Mouse (Mus musculus): ENCODE measurements at regions not wholly inside any gene's neighbourhood (a gene's known extent, or its start where the extent isn't known, plus 50 kb on each side); places are given as distances from the start of the nearest gene placed in this dataset.

GRCm38 (mm10) chr14:25206855-25207254 is 252.1 kb upstream of the Zmiz1 start:
- Histone ChIP-seq H3K27ac (ENCODE audit: low read length) (no peak overlapping the region), H3K4me2 (ENCODE audit: low read depth, low read length) (no peak overlapping the region), H3K27me3 (ENCODE audit: control insufficient read depth, insufficient read depth, low read depth, low read length) (no peaks in the 10 kb centered on the region), H3K36me3 (ENCODE audit: control insufficient read depth, insufficient read depth) (no peaks in the 10 kb centered on the region), H3K9ac (ENCODE audit: low read depth, low read length) (no peak overlapping the region), H3K9me3 (replicated peaks; ENCODE audit: control insufficient read depth, low read length) (no peaks in the 10 kb centered on the region), H3K4me3 (ENCODE audit: low read depth, low read length) (no peak overlapping the region), H3K4me1 (ENCODE audit: control insufficient read depth, low read depth, low read length) (no peaks in the 10 kb centered on the region)
- ATAC-seq (ENCODE audit: low read depth) = no peak
- WGBS (ENCODE audit: insufficient replicate concordance) = 62% methylated on average over 4 of the region's 4 CpGs

- no peaks in the 10 kb centered on the region for H3K4me1 ChIP-seq (ENCODE audit: control insufficient read depth, low read depth, low read length)
- no peak overlapping the region for H3K4me2 ChIP-seq (ENCODE audit: low read depth, low read length)
- no peak overlapping the region for H3K4me3 ChIP-seq (ENCODE audit: low read depth, low read length)
- H3K9ac ChIP-seq (ENCODE audit: low read depth, low read length) = no peak overlapping the region
- ATAC-seq (ENCODE audit: low read depth) = no peak
- no peaks in the 10 kb centered on the region for H3K27me3 ChIP-seq (ENCODE audit: control insufficient read depth, insufficient read depth, low read depth, low read length)
- H3K27ac ChIP-seq (ENCODE audit: low read length) = no peak overlapping the region
- no peaks in the 10 kb centered on the region for H3K9me3 ChIP-seq (replicated peaks; ENCODE audit: control insufficient read depth, low read length)
- no peaks in the 10 kb centered on the region for H3K36me3 ChIP-seq (ENCODE audit: control insufficient read depth, insufficient read depth)
- 58% methylated on average over 5 of the region's 5 CpGs for WGBS (ENCODE audit: insufficient replicate concordance)
Observed at GRCm38 (mm10) chr14:25207422-25207821, 251.6 kb upstream of the Zmiz1 start.

GRCm38 (mm10) chr14:25208221-25209056 is 250.5 kb upstream of the Zmiz1 start:
- WGBS (ENCODE audit: insufficient replicate concordance) = 53% methylated on average over 9 of the region's 9 CpGs
- H3K9me3 ChIP-seq (replicated peaks; ENCODE audit: control insufficient read depth, low read length) = no peaks in the 10 kb centered on the region
- H3K4me2 ChIP-seq (ENCODE audit: low read depth, low read length) = no peak overlapping the region
- no peaks in the 10 kb centered on the region for H3K27me3 ChIP-seq (ENCODE audit: control insufficient read depth, insufficient read depth, low read depth, low read length)
- no peak overlapping the region for H3K9ac ChIP-seq (ENCODE audit: low read depth, low read length)
- peak; percentile 55 for ATAC-seq (ENCODE audit: low read depth)
- peak overlapping the region; percentile 17; the same call in 1 of the 2 replicates for H3K27ac ChIP-seq (ENCODE audit: low read length)
- no peaks in the 10 kb centered on the region for H3K36me3 ChIP-seq (ENCODE audit: control insufficient read depth, insufficient read depth)
- no peak overlapping the region for H3K4me3 ChIP-seq (ENCODE audit: low read depth, low read length)
- no peaks in the 10 kb centered on the region for H3K4me1 ChIP-seq (ENCODE audit: control insufficient read depth, low read depth, low read length)

- Histone ChIP-seq H3K9ac (ENCODE audit: low read depth, low read length) (no peak overlapping the region), H3K36me3 (ENCODE audit: control insufficient read depth, insufficient read depth) (no peaks in the 10 kb centered on the region), H3K4me1 (ENCODE audit: control insufficient read depth, low read depth, low read length) (no peaks in the 10 kb centered on the region), H3K27ac (ENCODE audit: low read length) (no peak overlapping the region), H3K9me3 (replicated peaks; ENCODE audit: control insufficient read depth, low read length) (no peaks in the 10 kb centered on the region), H3K4me2 (ENCODE audit: low read depth, low read length) (no peak overlapping the region), H3K27me3 (ENCODE audit: control insufficient read depth, insufficient read depth, low read depth, low read length) (no peaks in the 10 kb centered on the region), H3K4me3 (ENCODE audit: low read depth, low read length) (no peak overlapping the region)
- ATAC-seq (ENCODE audit: low read depth) = no peak
- WGBS (ENCODE audit: insufficient replicate concordance) = 46% methylated on average over 6 of the region's 6 CpGs
Observed at GRCm38 (mm10) chr14:25213056-25213455, 245.9 kb upstream of the Zmiz1 start.

- H3K27me3 ChIP-seq (ENCODE audit: control insufficient read depth, insufficient read depth, low read depth, low read length) = no peaks in the 10 kb centered on the region
- WGBS (ENCODE audit: insufficient replicate concordance) = 46% methylated on average over 1 of the region's 1 CpGs
- H3K9ac ChIP-seq (ENCODE audit: low read depth, low read length) = no peak overlapping the region
- peaks cover 2% of the 10 kb centered on the region for H3K4me1 ChIP-seq (ENCODE audit: control insufficient read depth, low read depth, low read length)
- no peak for ATAC-seq (ENCODE audit: low read depth)
- H3K9me3 ChIP-seq (replicated peaks; ENCODE audit: control insufficient read depth, low read length) = no peaks in the 10 kb centered on the region
- no peak overlapping the region for H3K4me3 ChIP-seq (ENCODE audit: low read depth, low read length)
- H3K4me2 ChIP-seq (ENCODE audit: low read depth, low read length) = no peak overlapping the region
- H3K27ac ChIP-seq (ENCODE audit: low read length) = no peak overlapping the region
- H3K36me3 ChIP-seq (ENCODE audit: control insufficient read depth, insufficient read depth) = no peaks in the 10 kb centered on the region
Observed at GRCm38 (mm10) chr14:25223091-25223490, 235.9 kb upstream of the Zmiz1 start.

- Histone ChIP-seq H3K4me1 (ENCODE audit: control insufficient read depth, low read depth, low read length) (peaks cover 2% of the 10 kb centered on the region), H3K27me3 (ENCODE audit: control insufficient read depth, insufficient read depth, low read depth, low read length) (no peaks in the 10 kb centered on the region), H3K4me3 (ENCODE audit: low read depth, low read length) (no peak overlapping the region), H3K9me3 (replicated peaks; ENCODE audit: control insufficient read depth, low read length) (no peaks in the 10 kb centered on the region), H3K9ac (ENCODE audit: low read depth, low read length) (no peak overlapping the region), H3K27ac (ENCODE audit: low read length) (no peak overlapping the region), H3K4me2 (ENCODE audit: low read depth, low read length) (no peak overlapping the region), H3K36me3 (ENCODE audit: control insufficient read depth, insufficient read depth) (no peaks in the 10 kb centered on the region)
- no peak for ATAC-seq (ENCODE audit: low read depth)
- 37% methylated on average over 3 of the region's 3 CpGs for WGBS (ENCODE audit: insufficient replicate concordance)
Observed at GRCm38 (mm10) chr14:25225214-25225613, 233.8 kb upstream of the Zmiz1 start.

- H3K4me1 ChIP-seq (ENCODE audit: control insufficient read depth, low read depth, low read length) = peaks cover 2% of the 10 kb centered on the region
- 16% methylated on average over 11 of the region's 11 CpGs for WGBS (ENCODE audit: insufficient replicate concordance)
- H3K9ac ChIP-seq (ENCODE audit: low read depth, low read length) = no peak overlapping the region
- H3K4me2 ChIP-seq (ENCODE audit: low read depth, low read length) = no peak overlapping the region
- no peaks in the 10 kb centered on the region for H3K27me3 ChIP-seq (ENCODE audit: control insufficient read depth, insufficient read depth, low read depth, low read length)
- H3K4me3 ChIP-seq (ENCODE audit: low read depth, low read length) = no peak overlapping the region
- H3K9me3 ChIP-seq (replicated peaks; ENCODE audit: control insufficient read depth, low read length) = no peaks in the 10 kb centered on the region
- peak; percentile 73 for ATAC-seq (ENCODE audit: low read depth)
- H3K27ac ChIP-seq (ENCODE audit: low read length) = no peak overlapping the region; the same call in 1 of the 2 replicates
- H3K36me3 ChIP-seq (ENCODE audit: control insufficient read depth, insufficient read depth) = no peaks in the 10 kb centered on the region
Observed at GRCm38 (mm10) chr14:25226155-25226839, 232.7 kb upstream of the Zmiz1 start.

GRCm38 (mm10) chr14:25226840-25227506 is 232.0 kb upstream of the Zmiz1 start:
- H3K9ac ChIP-seq (ENCODE audit: low read depth, low read length) = no peak overlapping the region
- H3K9me3 ChIP-seq (replicated peaks; ENCODE audit: control insufficient read depth, low read length) = no peaks in the 10 kb centered on the region
- no peak for ATAC-seq (ENCODE audit: low read depth)
- no peaks in the 10 kb centered on the region for H3K27me3 ChIP-seq (ENCODE audit: control insufficient read depth, insufficient read depth, low read depth, low read length)
- H3K4me1 ChIP-seq (ENCODE audit: control insufficient read depth, low read depth, low read length) = peaks cover 2% of the 10 kb centered on the region
- H3K36me3 ChIP-seq (ENCODE audit: control insufficient read depth, insufficient read depth) = no peaks in the 10 kb centered on the region
- no peak overlapping the region for H3K4me2 ChIP-seq (ENCODE audit: low read depth, low read length)
- no peak overlapping the region for H3K27ac ChIP-seq (ENCODE audit: low read length)
- no peak overlapping the region for H3K4me3 ChIP-seq (ENCODE audit: low read depth, low read length)
- WGBS (ENCODE audit: insufficient replicate concordance) = 51% methylated on average over 7 of the region's 7 CpGs
